Mouse (Mus musculus) G1E-ER4 (cell line): ENCODE results near the gene Bcl2l1. TPM values are rescaled to one million over a fixed set of nuclear protein-coding genes. Genes with fewer than 3 reads are reported as not detected.
A peak's percentile ranks its signal among the peaks of the same experiment; 100 is the strongest.

ENCODE experiments used
- GATA1 ChIP-seq: IDR thresholded peaks from one replicate; pipeline ENCODE4 v1.8.0; 2012; ENCODE audit warnings: low read length, inconsistent platforms
- polyA plus RNA-seq: library from polyadenylated mRNA; stranded (reverse); fragments of >175 nt; gene quantifications from 2 replicates; pipeline ENCODE4 v1.2.3, GENCODE M21; 2012

The Bcl2l1 gene
- polyA plus RNA-seq, 1 experiment, result 53.0 TPM

DNA sequence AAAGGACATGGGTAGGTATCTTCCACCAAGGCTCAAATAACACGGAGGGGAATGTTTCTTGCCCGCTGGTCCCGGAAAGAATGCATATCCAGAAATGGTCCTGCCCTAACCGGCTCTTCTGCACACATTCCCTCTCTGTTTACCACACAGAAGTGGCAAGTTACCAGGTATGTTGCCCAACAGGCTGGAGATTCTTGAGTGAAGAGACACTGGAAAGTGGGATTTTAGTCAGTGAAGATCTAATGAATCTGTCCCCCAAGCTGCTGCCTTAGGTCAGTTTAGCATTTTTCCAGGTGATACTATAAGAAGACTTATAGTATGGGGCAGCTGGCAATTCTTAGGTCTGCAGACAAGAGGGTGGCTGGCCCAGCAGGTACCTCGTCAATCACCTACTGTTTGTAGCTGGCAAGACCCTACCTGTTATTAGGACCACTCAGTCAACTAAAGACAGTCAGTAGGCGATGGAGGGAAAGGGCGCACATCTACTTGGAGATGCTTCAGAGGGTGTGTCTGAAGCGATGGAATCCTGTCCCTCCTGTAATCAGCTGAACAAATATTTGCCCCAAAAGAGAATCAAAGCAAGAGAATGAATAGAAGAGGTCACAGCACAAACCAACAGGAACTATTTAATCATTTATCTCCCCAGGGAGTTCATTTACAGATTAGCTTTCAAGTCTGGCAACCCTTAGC lies 4.1 kb downstream of the Bcl2l1 start:
- no peak for TF ChIP-seq GATA1

DNA sequence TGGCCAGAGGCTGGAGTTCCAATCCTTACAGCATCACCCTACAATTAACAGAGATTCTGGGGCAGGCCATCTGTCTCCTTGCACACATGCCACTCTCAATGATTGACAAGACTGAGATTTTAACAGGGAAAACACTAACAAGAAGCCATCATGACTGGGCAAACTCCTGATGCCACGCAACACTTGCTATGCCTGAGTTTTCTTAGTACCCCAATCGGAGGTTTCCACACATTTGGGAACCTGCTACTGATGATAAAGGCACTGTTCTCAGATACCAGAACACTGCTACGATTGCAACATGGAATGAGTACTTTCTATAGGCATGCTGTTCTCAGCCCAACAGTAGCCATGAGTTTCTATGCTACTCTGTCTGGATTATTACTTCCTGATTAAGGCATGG lies 5.0 kb downstream of the Bcl2l1 start:
- TF ChIP-seq GATA1, result no peak

DNA sequence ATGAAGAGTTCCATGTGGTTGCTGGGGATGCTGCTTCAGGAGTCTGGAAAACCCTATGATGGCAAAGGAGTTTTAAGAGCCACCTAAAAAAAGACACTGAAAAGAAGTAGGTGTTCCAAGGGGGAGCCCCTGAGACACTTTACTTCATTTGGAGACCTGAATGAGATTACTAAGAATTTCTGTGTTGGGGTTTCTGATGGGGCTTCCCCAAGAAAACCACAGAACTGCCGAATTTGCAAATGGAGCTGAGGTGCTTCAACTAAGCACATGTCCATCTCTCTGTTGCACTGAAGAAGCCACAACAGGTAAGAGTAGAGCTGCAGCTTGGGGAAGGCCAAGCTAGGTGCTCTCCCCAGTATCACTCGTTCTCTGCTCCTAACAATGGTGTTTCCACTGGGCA lies 5.8 kb downstream of the Bcl2l1 start:
- no peak for TF ChIP-seq GATA1

DNA sequence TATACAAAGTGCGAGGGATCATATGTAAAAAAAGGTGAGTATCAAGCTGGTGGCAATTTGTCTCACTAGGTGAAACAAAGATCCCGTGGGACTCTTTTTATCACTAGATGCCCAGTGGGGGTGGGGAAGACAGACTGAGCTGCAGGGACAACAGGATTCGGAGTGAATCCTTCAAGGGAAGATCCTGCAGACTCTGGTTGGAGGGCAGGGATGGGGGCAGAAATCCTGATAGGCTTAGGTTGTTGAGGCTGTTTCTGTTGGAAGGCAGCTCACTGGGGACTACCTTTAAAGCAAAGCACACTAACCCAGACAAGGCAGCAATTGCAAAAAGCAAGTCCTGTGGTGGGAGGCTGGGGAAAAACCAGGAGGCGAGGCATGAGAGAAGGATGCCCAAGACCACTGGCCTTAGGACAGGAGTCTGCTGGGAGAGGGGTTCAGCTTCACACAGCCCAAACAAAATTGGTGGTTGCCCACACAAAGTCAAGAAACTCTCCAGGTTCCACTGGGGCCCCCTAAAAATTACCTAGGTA lies 6.3 kb downstream of the Bcl2l1 start:
- no peak for TF ChIP-seq GATA1

DNA sequence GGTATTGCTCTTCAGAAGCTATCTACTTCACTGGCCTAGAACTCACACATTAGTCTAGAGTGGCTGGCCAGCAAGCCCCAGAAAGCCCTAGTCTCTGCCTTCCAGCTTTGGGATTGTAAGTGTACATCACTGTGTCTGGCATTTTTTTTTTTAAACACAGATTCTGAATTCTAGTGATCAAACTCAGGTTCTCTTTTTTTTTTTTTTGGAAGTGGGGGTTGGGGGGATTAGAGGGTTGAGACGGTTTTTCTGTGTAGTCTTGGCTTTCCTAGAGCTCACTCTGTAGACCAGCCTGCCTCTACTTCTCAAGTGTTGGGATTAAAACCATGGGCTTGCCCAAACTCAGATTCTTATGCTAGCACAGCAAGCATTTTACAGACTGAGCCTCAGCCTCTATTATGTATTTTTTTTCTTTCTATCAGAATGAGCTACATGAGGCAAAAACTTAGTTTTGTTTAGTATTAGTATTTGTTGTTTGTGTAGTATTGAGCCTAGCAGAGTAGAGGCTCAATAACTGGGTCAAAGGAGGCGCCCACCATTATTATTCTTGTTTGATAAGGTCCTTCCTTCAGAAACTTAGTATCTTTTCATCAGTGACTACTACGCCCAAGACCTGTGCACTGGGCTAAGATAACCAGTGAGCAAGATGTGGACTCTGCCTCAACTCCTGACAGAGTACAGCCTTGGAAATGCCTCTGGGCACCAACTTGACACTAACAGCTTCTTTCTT lies 6.9 kb downstream of the Bcl2l1 start:
- no peak for TF ChIP-seq GATA1

DNA sequence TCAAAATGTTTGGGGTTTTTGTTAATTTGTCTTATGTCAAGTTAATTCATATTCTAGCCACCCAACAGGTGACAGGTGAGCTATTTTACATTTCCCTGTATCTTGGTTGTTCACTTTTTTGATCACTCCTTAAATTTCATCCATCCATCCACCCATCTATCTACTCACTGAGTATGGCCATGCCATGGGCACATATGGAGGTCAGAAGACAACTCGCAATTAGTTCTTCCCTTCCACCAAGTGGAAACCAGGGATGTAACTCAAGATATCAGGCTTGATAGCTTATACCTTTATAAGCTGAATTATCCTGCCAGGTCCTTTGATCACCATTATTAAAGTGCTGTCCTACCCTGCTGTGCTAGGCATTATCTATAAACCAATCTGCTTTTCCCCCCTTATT lies 7.8 kb downstream of the Bcl2l1 start:
- no peak for TF ChIP-seq GATA1

DNA sequence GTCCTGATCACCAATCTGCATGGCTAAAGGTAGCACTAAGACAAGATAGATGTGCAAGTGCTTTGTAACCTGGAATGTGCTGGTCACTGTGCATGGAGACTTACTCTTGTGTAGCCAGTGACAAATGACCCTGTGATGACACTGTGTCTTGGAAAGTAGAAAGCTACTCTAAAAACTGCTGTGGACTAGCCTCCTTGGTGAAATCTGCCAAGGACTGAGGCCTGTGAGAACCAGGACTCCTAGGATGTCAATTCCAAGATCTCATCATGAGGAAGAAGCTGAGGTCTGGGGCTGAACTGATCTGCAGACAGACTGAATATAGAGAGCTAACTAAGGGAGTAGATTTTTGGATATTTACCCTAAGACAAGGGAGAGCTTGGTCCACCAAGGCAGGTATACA lies 10.0 kb downstream of the Bcl2l1 start:
- no peak for TF ChIP-seq GATA1

DNA sequence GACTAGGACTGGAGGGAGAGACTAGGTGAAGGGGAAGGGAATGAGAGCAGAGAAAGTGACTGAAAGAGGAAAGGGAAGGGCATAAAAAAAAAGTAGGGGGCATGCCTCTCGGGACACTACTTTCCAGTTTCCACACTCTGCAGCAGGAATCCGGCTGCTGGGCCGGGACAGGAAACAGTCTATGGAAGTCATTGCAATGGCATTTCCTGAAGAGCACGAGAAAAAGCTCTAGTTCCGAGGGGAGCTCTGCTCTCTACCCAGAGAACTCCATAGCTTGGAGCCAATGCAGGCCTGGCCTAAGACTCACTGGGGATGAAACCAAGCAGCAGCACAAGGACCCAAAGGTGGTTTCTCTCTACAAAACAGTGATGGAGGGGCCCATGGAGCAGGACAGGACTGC lies 10.5 kb downstream of the Bcl2l1 start:
- TF ChIP-seq GATA1, result no peak

DNA sequence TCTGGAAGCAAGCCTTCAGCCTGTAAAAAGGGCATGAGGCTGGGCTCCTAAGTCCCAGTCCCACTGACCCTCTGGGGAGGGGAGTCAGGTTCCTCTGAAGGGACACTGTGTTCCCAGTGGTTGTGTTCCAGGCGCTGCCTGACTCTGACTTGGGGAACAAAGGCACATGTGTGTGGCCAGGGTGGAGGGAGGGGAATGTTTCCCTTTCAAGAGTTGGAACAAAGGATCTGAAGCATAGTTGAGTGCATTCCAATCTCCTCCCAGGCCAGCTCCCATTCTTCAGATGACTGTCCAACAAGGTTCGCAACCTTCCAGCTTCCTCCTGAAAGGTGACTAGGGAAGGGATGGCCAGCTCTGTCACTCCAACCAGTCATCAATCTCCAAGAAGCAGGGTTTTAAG lies 11.2 kb downstream of the Bcl2l1 start:
- TF ChIP-seq GATA1, result no peak

DNA sequence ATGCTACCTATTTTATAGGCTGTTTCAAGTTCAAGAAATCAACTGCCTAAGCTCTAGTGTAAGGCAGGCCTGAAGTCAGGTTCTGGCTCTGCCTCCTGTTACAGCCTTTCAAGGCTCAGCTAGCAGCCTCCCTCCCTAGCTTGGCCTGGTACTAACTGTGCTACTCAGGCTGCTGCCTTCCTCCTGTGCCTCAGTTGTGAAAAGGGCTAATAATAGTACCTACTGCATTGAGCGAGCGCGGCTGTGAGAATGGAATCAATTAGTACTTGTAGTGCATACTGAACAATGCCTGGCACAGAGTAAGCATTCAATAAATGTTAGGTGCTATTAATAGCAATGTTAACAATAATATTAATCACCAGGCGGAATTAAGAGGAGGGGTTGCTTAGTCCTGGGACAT lies 11.6 kb downstream of the Bcl2l1 start:
- TF ChIP-seq GATA1, result no peak

DNA sequence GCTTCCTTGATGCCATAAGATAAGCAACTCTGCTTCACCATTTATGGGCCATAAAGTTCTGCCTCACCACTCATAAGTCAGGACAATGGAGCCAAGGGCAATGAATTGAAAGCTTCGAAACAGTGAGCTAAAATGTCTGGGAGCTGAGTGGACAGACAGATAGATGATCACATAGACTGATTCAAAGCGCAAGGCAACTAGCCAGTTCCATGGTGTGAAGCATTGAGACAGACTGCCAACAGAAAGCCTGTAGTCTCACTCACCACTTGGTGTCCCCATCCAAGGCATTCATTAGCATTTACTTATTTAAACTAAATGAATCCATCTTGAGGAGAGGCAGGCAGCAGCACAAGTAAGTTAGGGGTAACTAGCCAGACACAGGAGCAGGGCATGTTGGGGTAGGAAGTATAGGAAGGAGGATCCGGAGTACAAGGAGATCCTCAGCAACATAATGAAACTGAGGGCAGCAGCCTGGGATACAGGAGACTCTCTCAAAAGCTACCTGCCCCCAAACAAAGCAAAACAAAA lies 12.4 kb downstream of the Bcl2l1 start:
- TF ChIP-seq GATA1, result no peak

DNA sequence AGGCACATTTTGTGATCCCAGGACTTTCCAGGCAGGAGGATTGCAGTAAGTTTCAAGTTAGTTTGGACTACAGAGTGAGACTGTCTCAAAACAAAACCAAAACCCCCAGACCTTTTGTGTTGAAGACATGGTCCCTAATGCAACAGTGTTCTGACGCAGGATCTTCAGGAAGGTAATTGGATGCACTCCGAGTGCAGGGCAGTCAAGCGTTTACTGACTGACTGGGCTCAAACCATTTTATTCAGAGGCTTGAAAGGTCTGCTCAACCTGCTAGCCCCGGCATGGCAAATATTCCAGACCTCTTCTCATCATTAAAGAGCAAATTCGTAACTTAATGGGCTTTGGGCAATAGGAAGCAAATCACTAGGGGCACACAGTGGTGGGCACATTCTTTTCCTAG lies 12.8 kb downstream of the Bcl2l1 start:
- TF ChIP-seq GATA1, result no peak

DNA sequence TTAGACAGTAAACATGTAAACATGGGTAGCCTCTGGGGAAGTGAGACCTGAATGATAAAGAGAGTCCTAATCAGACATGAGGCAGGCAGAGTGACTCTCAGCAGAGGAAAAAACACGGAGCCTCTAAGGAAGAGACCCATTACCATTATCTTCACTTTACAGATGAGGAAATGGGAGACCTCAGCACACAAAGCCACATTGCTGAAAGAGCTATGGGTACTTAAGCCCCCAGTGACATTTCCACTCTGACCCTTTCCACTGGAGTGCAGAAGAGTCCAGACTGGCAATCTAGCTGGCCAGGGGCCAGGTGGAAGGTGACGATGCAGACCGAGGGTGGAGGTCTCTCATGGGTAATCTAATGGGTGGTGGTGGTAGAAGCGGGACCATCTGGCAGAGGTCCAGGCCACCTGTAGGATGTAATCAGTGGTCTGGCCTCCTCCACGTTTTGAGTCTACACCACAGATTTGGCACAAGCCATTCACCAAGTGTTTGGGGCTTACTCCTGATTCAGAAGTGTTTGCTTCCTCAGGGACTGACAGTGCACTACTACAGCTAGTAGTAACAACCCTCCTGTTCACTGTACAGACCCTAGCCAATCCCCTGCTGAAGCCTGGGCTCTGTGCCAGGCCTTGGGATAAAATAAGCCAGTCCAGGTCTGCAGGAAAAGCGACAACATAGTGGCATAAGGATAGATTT lies 13.8 kb downstream of the Bcl2l1 start:
- peak; percentile 9 for TF ChIP-seq GATA1

DNA sequence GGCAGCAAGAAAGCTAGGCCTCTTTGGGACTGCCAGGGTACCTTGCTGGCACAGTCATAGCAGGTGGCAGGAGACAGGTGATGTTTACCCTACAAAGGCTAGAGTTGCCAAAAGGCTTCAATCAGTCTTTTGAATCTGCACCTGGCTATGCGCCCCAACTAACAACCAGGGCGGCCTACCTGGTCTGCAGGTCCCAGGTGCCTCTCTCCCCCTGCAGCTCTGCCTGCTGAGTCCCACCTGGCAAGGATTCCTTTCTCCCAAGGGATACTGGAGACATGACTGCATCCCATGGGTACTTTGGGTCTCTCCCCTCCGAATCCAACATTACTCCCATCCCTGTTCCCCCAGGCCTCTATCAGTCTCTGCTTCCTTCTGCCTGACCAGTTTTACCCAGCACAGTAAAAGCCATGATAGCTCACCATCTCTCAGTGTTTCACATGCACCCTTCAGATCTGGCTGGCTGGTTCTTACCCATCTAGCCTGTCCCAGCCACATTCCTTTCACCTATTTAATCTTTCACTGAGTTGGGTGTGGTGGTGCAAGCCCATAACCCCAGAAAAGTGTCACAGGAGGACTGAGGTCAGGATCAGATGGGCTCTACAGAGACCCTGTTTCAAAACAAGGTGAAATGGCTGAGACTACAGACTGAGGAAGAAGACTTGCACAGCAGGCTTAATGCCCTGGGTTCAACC lies 14.7 kb downstream of the Bcl2l1 start:
- no peak for TF ChIP-seq GATA1

DNA sequence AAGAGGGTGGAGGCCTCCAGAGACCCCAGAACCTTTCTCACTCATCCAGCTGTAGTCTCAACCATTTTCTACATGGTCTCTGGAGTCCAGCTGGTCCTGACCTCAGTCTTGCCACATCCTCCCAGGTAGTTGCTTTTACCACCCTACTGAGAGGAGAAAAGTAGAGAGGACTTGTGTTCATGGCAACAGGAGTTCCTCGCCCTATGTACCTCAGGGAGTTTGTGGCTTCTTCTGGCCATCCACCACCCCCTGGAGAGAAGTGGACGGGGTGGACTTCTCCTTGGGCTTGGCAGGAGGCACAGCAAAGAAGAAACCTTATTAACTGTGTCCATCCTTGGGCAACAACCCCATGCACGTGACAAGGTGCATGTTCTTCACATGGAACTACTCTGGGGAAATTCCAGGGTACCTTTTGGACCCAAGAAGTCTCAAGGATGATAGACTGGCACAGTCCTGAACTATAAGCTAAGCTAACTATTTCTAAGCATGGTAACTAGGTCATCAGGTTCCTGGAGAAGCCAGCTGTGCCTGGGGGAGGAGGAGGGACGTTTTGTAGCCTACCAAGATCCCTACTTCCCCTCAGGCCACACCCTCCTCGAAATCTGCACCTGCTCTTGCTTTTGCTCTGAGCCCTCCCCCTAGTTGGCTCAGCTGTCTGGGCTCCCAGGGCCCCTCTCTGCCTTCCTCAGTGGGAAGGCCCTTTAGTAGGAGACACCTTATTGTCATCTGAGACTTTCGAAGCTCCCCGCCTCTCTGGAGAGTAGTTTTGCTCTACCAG lies 15.5 kb downstream of the Bcl2l1 start:
- no peak for TF ChIP-seq GATA1
